Mouse (Mus musculus): Measurements from ENCODE around the gene Pidd1. TPM values are rescaled to one million over a fixed set of nuclear protein-coding genes. Genes with fewer than 3 reads are reported as not detected.

The Pidd1 gene
- polyA plus RNA-seq, 1 experiment = 4.4 TPM

- Histone ChIP-seq H3K4me3 (replicated peaks; ENCODE audit: insufficient read depth, low read depth, low read length) (no peak overlapping the region), H3K27ac (ENCODE audit: insufficient read depth, low read length) (no peak overlapping the region), H3K4me1 (ENCODE audit: control insufficient read depth, insufficient read depth, low read length) (peaks cover 21% of the 10 kb centered on the region), H3K27me3 (ENCODE audit: control insufficient read depth, insufficient read depth, low read length) (no peaks in the 10 kb centered on the region)
- WGBS = 77% methylated on average over 6 of the region's 6 CpGs
- no peak for TF ChIP-seq POLR2A (IDR thresholded peaks at IDR 0.05; ENCODE audit: borderline replicate concordance, insufficient read depth, low read length)
- no peak for TF ChIP-seq CTCF (IDR thresholded peaks at IDR 0.05; ENCODE audit: borderline replicate concordance, insufficient read depth, low read depth, low read length)
- DNase-seq = no peak
Observed at GRCm38 (mm10) chr7:141472226-141472625, 28.4 kb upstream of the Pidd1 start.

GRCm38 (mm10) chr7:141471236-141471635, 27.4 kb upstream of the Pidd1 start:
- peaks cover 23% of the 10 kb centered on the region for H3K4me1 ChIP-seq (ENCODE audit: control insufficient read depth, insufficient read depth, low read length)
- 84% methylated on average over 1 of the region's 1 CpGs for WGBS
- no peaks in the 10 kb centered on the region for H3K27me3 ChIP-seq (ENCODE audit: control insufficient read depth, insufficient read depth, low read length)
- H3K27ac ChIP-seq (ENCODE audit: insufficient read depth, low read length) = no peak overlapping the region
- no peak overlapping the region for H3K4me3 ChIP-seq (replicated peaks; ENCODE audit: insufficient read depth, low read depth, low read length)
- TF ChIP-seq CTCF (IDR thresholded peaks at IDR 0.05; ENCODE audit: borderline replicate concordance, insufficient read depth, low read depth, low read length) = no peak
- no peak for TF ChIP-seq POLR2A (IDR thresholded peaks at IDR 0.05; ENCODE audit: borderline replicate concordance, insufficient read depth, low read length)
- DNase-seq = no peak

GRCm38 (mm10) chr7:141470637-141470944, 26.8 kb upstream of the Pidd1 start:
- no peak for DNase-seq
- Histone ChIP-seq H3K4me3 (replicated peaks; ENCODE audit: insufficient read depth, low read depth, low read length) (no peak overlapping the region), H3K27me3 (ENCODE audit: control insufficient read depth, insufficient read depth, low read length) (no peaks in the 10 kb centered on the region), H3K4me1 (ENCODE audit: control insufficient read depth, insufficient read depth, low read length) (peaks cover 20% of the 10 kb centered on the region), H3K27ac (ENCODE audit: insufficient read depth, low read length) (no peak overlapping the region)
- WGBS = 88% methylated on average over 10 of the region's 10 CpGs
- no peak for TF ChIP-seq CTCF (IDR thresholded peaks at IDR 0.05; ENCODE audit: borderline replicate concordance, insufficient read depth, low read depth, low read length)
- no peak for TF ChIP-seq POLR2A (IDR thresholded peaks at IDR 0.05; ENCODE audit: borderline replicate concordance, insufficient read depth, low read length)

GRCm38 (mm10) chr7:141469901-141470636, 26.2 kb upstream of the Pidd1 start:
- Histone ChIP-seq H3K27me3 (ENCODE audit: control insufficient read depth, insufficient read depth, low read length) (no peaks in the 10 kb centered on the region), H3K27ac (ENCODE audit: insufficient read depth, low read length) (no peak overlapping the region), H3K4me3 (replicated peaks; ENCODE audit: insufficient read depth, low read depth, low read length) (no peak overlapping the region), H3K4me1 (ENCODE audit: control insufficient read depth, insufficient read depth, low read length) (peaks cover 20% of the 10 kb centered on the region)
- TF ChIP-seq POLR2A (IDR thresholded peaks at IDR 0.05; ENCODE audit: borderline replicate concordance, insufficient read depth, low read length) (no peak), CTCF (IDR thresholded peaks at IDR 0.05; ENCODE audit: borderline replicate concordance, insufficient read depth, low read depth, low read length) (no peak)
- DNase-seq = peak in 1 of 2 experiments; percentile 26
- 89% methylated on average over 18 of the region's 18 CpGs for WGBS

- no peak overlapping the region for H3K4me3 ChIP-seq (replicated peaks; ENCODE audit: insufficient read depth, low read depth, low read length)
- peaks cover 20% of the 10 kb centered on the region for H3K4me1 ChIP-seq (ENCODE audit: control insufficient read depth, insufficient read depth, low read length)
- no peak for TF ChIP-seq CTCF (IDR thresholded peaks at IDR 0.05; ENCODE audit: borderline replicate concordance, insufficient read depth, low read depth, low read length)
- no peak for TF ChIP-seq POLR2A (IDR thresholded peaks at IDR 0.05; ENCODE audit: borderline replicate concordance, insufficient read depth, low read length)
- no peak overlapping the region for H3K27ac ChIP-seq (ENCODE audit: insufficient read depth, low read length)
- DNase-seq = no peak
- H3K27me3 ChIP-seq (ENCODE audit: control insufficient read depth, insufficient read depth, low read length) = no peaks in the 10 kb centered on the region
- WGBS = 59% methylated on average over 6 of the region's 6 CpGs
Observed at GRCm38 (mm10) chr7:141469352-141469751, 25.5 kb upstream of the Pidd1 start.

GRCm38 (mm10) chr7:141468522-141469211, 24.8 kb upstream of the Pidd1 start:
- Histone ChIP-seq H3K4me1 (ENCODE audit: control insufficient read depth, insufficient read depth, low read length) (peaks cover 20% of the 10 kb centered on the region), H3K27ac (ENCODE audit: insufficient read depth, low read length) (no peak overlapping the region), H3K27me3 (ENCODE audit: control insufficient read depth, insufficient read depth, low read length) (no peaks in the 10 kb centered on the region), H3K4me3 (replicated peaks; ENCODE audit: insufficient read depth, low read depth, low read length) (peak overlapping the region; percentile 88)
- peak; percentile 41; the same call in 1 of the 2 replicates for TF ChIP-seq CTCF (IDR thresholded peaks at IDR 0.05; ENCODE audit: borderline replicate concordance, insufficient read depth, low read depth, low read length)
- no peak for TF ChIP-seq POLR2A (IDR thresholded peaks at IDR 0.05; ENCODE audit: borderline replicate concordance, insufficient read depth, low read length)
- WGBS = 17% methylated on average over 8 of the region's 8 CpGs
- DNase-seq = peak; percentile 55 to 65

- DNase-seq = no peak
- Histone ChIP-seq H3K4me3 (replicated peaks; ENCODE audit: insufficient read depth, low read depth, low read length) (peak overlapping the region; percentile 88), H3K27ac (ENCODE audit: insufficient read depth, low read length) (no peak overlapping the region; the same call in 1 of the 2 replicates), H3K27me3 (ENCODE audit: control insufficient read depth, insufficient read depth, low read length) (no peaks in the 10 kb centered on the region), H3K4me1 (ENCODE audit: control insufficient read depth, insufficient read depth, low read length) (peaks cover 20% of the 10 kb centered on the region)
- no peak for TF ChIP-seq CTCF (IDR thresholded peaks at IDR 0.05; ENCODE audit: borderline replicate concordance, insufficient read depth, low read depth, low read length)
- TF ChIP-seq POLR2A (IDR thresholded peaks at IDR 0.05; ENCODE audit: borderline replicate concordance, insufficient read depth, low read length) = no peak
- WGBS = 60% methylated on average over 5 of the region's 5 CpGs
Observed at GRCm38 (mm10) chr7:141468164-141468521, 24.3 kb upstream of the Pidd1 start.
